Mouse (Mus musculus): ENCODE data around the gene Tspan13. TPM values are rescaled to one million over a fixed set of nuclear protein-coding genes. Genes with fewer than 3 reads are reported as not detected.

Gene Tspan13
- 249 and 271 TPM in 2 replicates for polyA plus RNA-seq (2014; fragmentation: Nextera tagmentation; extraction: Ambion mirVana)

GRCm38 (mm10) chr12:36042348-36042778, at the start of gene Tspan13:
Gene Tspan13, minus strand, starts transcription at chr12:36042500.
- Histone ChIP-seq H3K9me3 (replicated peaks; ENCODE audit: control insufficient read depth, low read length) (no peaks in the 10 kb centered on the region), H3K4me1 (ENCODE audit: control insufficient read depth, insufficient read depth, low read length) (peaks cover 15% of the 10 kb centered on the region), H3K4me3 (ENCODE audit: low read depth, low read length) (peak within 1 kb of the TSS; percentile 93), H3K36me3 (ENCODE audit: control insufficient read depth, insufficient read depth, low read length) (no peaks in the 10 kb centered on the region), H3K9ac (ENCODE audit: low read length) (peak within 1 kb of the TSS; percentile 98), H3K27ac (ENCODE audit: low read depth, low read length) (peak within 1 kb of the TSS; percentile 92), H3K27me3 (replicated peaks; ENCODE audit: control insufficient read depth, insufficient read depth, low read length) (no peaks in the 10 kb centered on the region), H3K4me2 (ENCODE audit: low read length) (peak within 1 kb of the TSS; percentile 68)
- ATAC-seq (peak; percentile 99), DNase-seq (ENCODE audit: low spot score) (peak; percentile 97)
- under 1% methylated on average over 35 of the region's 35 CpGs for WGBS

GRCm38 (mm10) chr12:36091964-36092363, 49.7 kb upstream of the Tspan13 start:
- ATAC-seq: no peak

GRCm38 (mm10) chr12:36089221-36089620, 46.9 kb upstream of the Tspan13 start:
- peak; percentile 56 for DNase-seq (ENCODE audit: low spot score)

More at GRCm38 (mm10) chr12:36091964-36092363, 49.7 kb upstream of the Tspan13 start:
- 93% methylated on average over 10 of the region's 10 CpGs for WGBS
- no peak for DNase-seq (ENCODE audit: low spot score)
- Histone ChIP-seq H3K4me1 (ENCODE audit: control insufficient read depth, insufficient read depth, low read length) (no peaks in the 10 kb centered on the region), H3K9me3 (replicated peaks; ENCODE audit: control insufficient read depth, low read length) (no peaks in the 10 kb centered on the region), H3K36me3 (ENCODE audit: control insufficient read depth, insufficient read depth, low read length) (peaks cover 28% of the 10 kb centered on the region), H3K27ac (ENCODE audit: low read depth, low read length) (no peak overlapping the region), H3K4me3 (ENCODE audit: low read depth, low read length) (no peak overlapping the region), H3K9ac (ENCODE audit: low read length) (no peak overlapping the region), H3K4me2 (ENCODE audit: low read length) (no peak overlapping the region), H3K27me3 (replicated peaks; ENCODE audit: control insufficient read depth, insufficient read depth, low read length) (no peaks in the 10 kb centered on the region)

GRCm38 (mm10) chr12:36088804-36089203, 46.5 kb upstream of the Tspan13 start:
- no peaks in the 10 kb centered on the region for H3K4me1 ChIP-seq (ENCODE audit: control insufficient read depth, insufficient read depth, low read length)
- ATAC-seq: no peak
- no peak for DNase-seq (ENCODE audit: low spot score)
- no peaks in the 10 kb centered on the region for H3K9me3 ChIP-seq (replicated peaks; ENCODE audit: control insufficient read depth, low read length)
- H3K9ac ChIP-seq (ENCODE audit: low read length): no peak overlapping the region
- H3K27ac ChIP-seq (ENCODE audit: low read depth, low read length): no peak overlapping the region
- H3K4me2 ChIP-seq (ENCODE audit: low read length): no peak overlapping the region
- no peaks in the 10 kb centered on the region for H3K27me3 ChIP-seq (replicated peaks; ENCODE audit: control insufficient read depth, insufficient read depth, low read length)
- no peak overlapping the region for H3K4me3 ChIP-seq (ENCODE audit: low read depth, low read length)
- peaks cover 26% of the 10 kb centered on the region for H3K36me3 ChIP-seq (ENCODE audit: control insufficient read depth, insufficient read depth, low read length)
- WGBS: 92% methylated on average over 1 of the region's 1 CpGs

More at GRCm38 (mm10) chr12:36089221-36089620, 46.9 kb upstream of the Tspan13 start:
- peaks cover 26% of the 10 kb centered on the region for H3K36me3 ChIP-seq (ENCODE audit: control insufficient read depth, insufficient read depth, low read length)
- ATAC-seq: no peak
- WGBS: 38% methylated on average over 6 of the region's 6 CpGs
- no peaks in the 10 kb centered on the region for H3K27me3 ChIP-seq (replicated peaks; ENCODE audit: control insufficient read depth, insufficient read depth, low read length)
- H3K4me1 ChIP-seq (ENCODE audit: control insufficient read depth, insufficient read depth, low read length): no peaks in the 10 kb centered on the region
- no peak overlapping the region for H3K4me2 ChIP-seq (ENCODE audit: low read length)
- H3K9me3 ChIP-seq (replicated peaks; ENCODE audit: control insufficient read depth, low read length): no peaks in the 10 kb centered on the region
- no peak overlapping the region for H3K27ac ChIP-seq (ENCODE audit: low read depth, low read length)
- H3K4me3 ChIP-seq (ENCODE audit: low read depth, low read length): no peak overlapping the region
- no peak overlapping the region for H3K9ac ChIP-seq (ENCODE audit: low read length)

- ATAC-seq: no peak
Observed at GRCm38 (mm10) chr12:36085380-36085779, 43.1 kb upstream of the Tspan13 start.

GRCm38 (mm10) chr12:36078101-36078899, 36.0 kb upstream of the Tspan13 start:
- H3K4me2 ChIP-seq (ENCODE audit: low read length): no peak overlapping the region
- no peaks in the 10 kb centered on the region for H3K9me3 ChIP-seq (replicated peaks; ENCODE audit: control insufficient read depth, low read length)
- 80% methylated on average over 4 of the region's 4 CpGs for WGBS
- no peak overlapping the region for H3K4me3 ChIP-seq (ENCODE audit: low read depth, low read length)
- DNase-seq (ENCODE audit: low spot score): no peak
- ATAC-seq: no peak
- H3K36me3 ChIP-seq (ENCODE audit: control insufficient read depth, insufficient read depth, low read length): no peaks in the 10 kb centered on the region
- H3K4me1 ChIP-seq (ENCODE audit: control insufficient read depth, insufficient read depth, low read length): no peaks in the 10 kb centered on the region
- no peaks in the 10 kb centered on the region for H3K27me3 ChIP-seq (replicated peaks; ENCODE audit: control insufficient read depth, insufficient read depth, low read length)
- no peak overlapping the region for H3K9ac ChIP-seq (ENCODE audit: low read length)
- no peak overlapping the region for H3K27ac ChIP-seq (ENCODE audit: low read depth, low read length)

More at GRCm38 (mm10) chr12:36085380-36085779, 43.1 kb upstream of the Tspan13 start:
- no peak overlapping the region for H3K27ac ChIP-seq (ENCODE audit: low read depth, low read length)
- no peaks in the 10 kb centered on the region for H3K4me1 ChIP-seq (ENCODE audit: control insufficient read depth, insufficient read depth, low read length)
- no peaks in the 10 kb centered on the region for H3K27me3 ChIP-seq (replicated peaks; ENCODE audit: control insufficient read depth, insufficient read depth, low read length)
- H3K4me3 ChIP-seq (ENCODE audit: low read depth, low read length): no peak overlapping the region
- DNase-seq (ENCODE audit: low spot score): no peak
- H3K9me3 ChIP-seq (replicated peaks; ENCODE audit: control insufficient read depth, low read length): no peaks in the 10 kb centered on the region
- no peak overlapping the region for H3K9ac ChIP-seq (ENCODE audit: low read length)
- 93% methylated on average over 2 of the region's 2 CpGs for WGBS
- no peak overlapping the region for H3K4me2 ChIP-seq (ENCODE audit: low read length)
- no peaks in the 10 kb centered on the region for H3K36me3 ChIP-seq (ENCODE audit: control insufficient read depth, insufficient read depth, low read length)

GRCm38 (mm10) chr12:36072860-36073259, 30.6 kb upstream of the Tspan13 start:
- Histone ChIP-seq H3K9ac (ENCODE audit: low read length) (no peak overlapping the region), H3K27me3 (replicated peaks; ENCODE audit: control insufficient read depth, insufficient read depth, low read length) (no peaks in the 10 kb centered on the region), H3K36me3 (ENCODE audit: control insufficient read depth, insufficient read depth, low read length) (no peaks in the 10 kb centered on the region), H3K9me3 (replicated peaks; ENCODE audit: control insufficient read depth, low read length) (no peaks in the 10 kb centered on the region), H3K4me2 (ENCODE audit: low read length) (no peak overlapping the region), H3K4me3 (ENCODE audit: low read depth, low read length) (no peak overlapping the region), H3K4me1 (ENCODE audit: control insufficient read depth, insufficient read depth, low read length) (no peaks in the 10 kb centered on the region), H3K27ac (ENCODE audit: low read depth, low read length) (no peak overlapping the region)
- DNase-seq (ENCODE audit: low spot score): no peak
- ATAC-seq: no peak
- 7% methylated on average over 5 of the region's 5 CpGs for WGBS

- Histone ChIP-seq H3K27me3 (replicated peaks; ENCODE audit: control insufficient read depth, insufficient read depth, low read length) (no peaks in the 10 kb centered on the region), H3K9me3 (replicated peaks; ENCODE audit: control insufficient read depth, low read length) (no peaks in the 10 kb centered on the region), H3K4me3 (ENCODE audit: low read depth, low read length) (no peak overlapping the region), H3K4me1 (ENCODE audit: control insufficient read depth, insufficient read depth, low read length) (no peaks in the 10 kb centered on the region), H3K27ac (ENCODE audit: low read depth, low read length) (no peak overlapping the region), H3K9ac (ENCODE audit: low read length) (no peak overlapping the region), H3K36me3 (ENCODE audit: control insufficient read depth, insufficient read depth, low read length) (no peaks in the 10 kb centered on the region), H3K4me2 (ENCODE audit: low read length) (no peak overlapping the region)
- 93% methylated on average over 4 of the region's 4 CpGs for WGBS
- ATAC-seq: no peak
- no peak for DNase-seq (ENCODE audit: low spot score)
Observed at GRCm38 (mm10) chr12:36070231-36070630, 27.9 kb upstream of the Tspan13 start.

GRCm38 (mm10) chr12:36067538-36067937, 25.2 kb upstream of the Tspan13 start:
- Histone ChIP-seq H3K4me2 (ENCODE audit: low read length) (no peak overlapping the region), H3K9ac (ENCODE audit: low read length) (no peak overlapping the region), H3K4me3 (ENCODE audit: low read depth, low read length) (no peak overlapping the region), H3K9me3 (replicated peaks; ENCODE audit: control insufficient read depth, low read length) (0 out of 2 replicates have a peak, but pooled peaks cover 2% of the 10 kb centered on the region), H3K27ac (ENCODE audit: low read depth, low read length) (no peak overlapping the region), H3K36me3 (ENCODE audit: control insufficient read depth, insufficient read depth, low read length) (no peaks in the 10 kb centered on the region), H3K4me1 (ENCODE audit: control insufficient read depth, insufficient read depth, low read length) (no peaks in the 10 kb centered on the region), H3K27me3 (replicated peaks; ENCODE audit: control insufficient read depth, insufficient read depth, low read length) (no peaks in the 10 kb centered on the region)
- DNase-seq (ENCODE audit: low spot score) (no peak), ATAC-seq (no peak)
- 94% methylated on average over 2 of the region's 2 CpGs for WGBS

Data from forebrain, embryonic 14.5 days (tissue).